8 mouse cellular contexts compared by ENCODE assay signal in genomic region chr2:11710101-11710500, GRCm38 (mm10). TPM values are rescaled to one million over a fixed set of nuclear protein-coding genes. Genes with fewer than 3 reads are reported as not detected.
DNase-seq lines count a peak whose midpoint lies in the region; ATAC-seq and TF ChIP-seq lines count a peak whose summit lies in the region.
"Not testable (repeated sequence)": the region's sequence is repeated elsewhere in the genome, so short reads cannot be mapped to it uniquely, and the experiment has no call there.

No protein-coding gene starts in this region.

- in situ Hi-C loops in CH12.LX (cut with MboI; ENCODE audit: low pct_ligation_motif_present, low pct_unique_long_range_greater_than_20kb, low sequenced_read_pairs): loop anchor here (25.0 kb wide), 1 partner anchor 373 kb away; no protein-coding TSS in a partner anchor

- 53% methylated on average over 4 of the region's 4 CpGs for WGBS in embryonic facial prominence, embryonic 11.5 days
- 57% methylated on average over 4 of the region's 4 CpGs for WGBS in hindbrain, embryonic 10.5 days
- 44% methylated on average over 4 of the region's 4 CpGs for WGBS in lung, embryonic 14.5 days

- not testable (repeated sequence) for H3K4me2 ChIP-seq in CH12.LX (ENCODE audit: insufficient read depth, low read depth, poor library complexity, severe bottlenecking); embryonic facial prominence, embryonic 11.5 days (ENCODE audit: low read depth, low read length); lung, embryonic 14.5 days

- not testable (repeated sequence) for TF ChIP-seq EP300 in CH12.LX (IDR thresholded peaks at IDR 0.05; ENCODE audit: low read length)

- not testable (repeated sequence) for ATAC-seq in embryonic facial prominence, embryonic 11.5 days (replicated peaks; ENCODE audit: insufficient number of reproducible peaks, low FRiP score, low TSS enrichment, low read depth); lung, embryonic 14.5 days (ENCODE audit: insufficient read depth)

- TF ChIP-seq CTCF in CH12.LX (conservative IDR thresholded peaks at IDR 0.05 in 1 of 2, IDR thresholded peaks at IDR 0.05 in 1 of 2; ENCODE audit: low read depth in 2 of 2, low read length in 2 of 2): peak; percentile 45 to 70
- TF ChIP-seq CTCF in lung, embryonic 14.5 days (IDR thresholded peaks at IDR 0.05; ENCODE audit: low read depth): peak; percentile 42

- not testable (repeated sequence) for H3K79me2 ChIP-seq in CH12.LX (replicated peaks; ENCODE audit: control insufficient read depth, extremely low read depth, insufficient read depth, poor library complexity, severe bottlenecking)

- dilution Hi-C loops in CH12.LX (cut with MboI; ENCODE audit: extremely low pct_ligation_motif_present, extremely low pct_unique_long_range_greater_than_20kb, low sequenced_read_pairs): not testable (repeated sequence)

- H3K27ac ChIP-seq in CH12.LX (ENCODE audit: insufficient read depth, low read depth); embryonic facial prominence, embryonic 11.5 days (replicated peaks; ENCODE audit: low read depth, low read length); hindbrain, embryonic 10.5 days; lung, embryonic 14.5 days (ENCODE audit: low read depth): not testable (repeated sequence)

- peak; percentile 40 for TF ChIP-seq RAD21 in CH12.LX (IDR thresholded peaks at IDR 0.05; ENCODE audit: low read depth, low read length)

- H3K36me3 ChIP-seq in CH12.LX (replicated peaks in 1 of 2; ENCODE audit: control insufficient read depth in 1 of 2, insufficient read depth in 1 of 2, low read length in 1 of 2): peaks cover 0 to 39% of the 10 kb centered on the region in 2 experiments
- H3K36me3 ChIP-seq in embryonic facial prominence, embryonic 11.5 days (replicated peaks; ENCODE audit: control insufficient read depth, insufficient read depth, low read depth, low read length); hindbrain, embryonic 10.5 days; lung, embryonic 14.5 days (ENCODE audit: insufficient read depth): not testable (repeated sequence)

- H3K9me3 ChIP-seq in CH12.LX (replicated peaks; ENCODE audit: low read length); embryonic facial prominence, embryonic 11.5 days (replicated peaks; ENCODE audit: control insufficient read depth, low read length); hindbrain, embryonic 10.5 days; lung, embryonic 14.5 days (ENCODE audit: low read depth, low read length): not testable (repeated sequence)

- not testable (repeated sequence) for H3K9ac ChIP-seq in CH12.LX (ENCODE audit: insufficient read depth, low read depth); embryonic facial prominence, embryonic 11.5 days (replicated peaks; ENCODE audit: low read length); lung, embryonic 14.5 days

- H3K27me3 ChIP-seq in CH12.LX (replicated peaks); embryonic facial prominence, embryonic 11.5 days (ENCODE audit: control insufficient read depth, insufficient read depth, low read length); lung, embryonic 14.5 days (ENCODE audit: insufficient read depth, low read length): not testable (repeated sequence)
- H3K27me3 ChIP-seq in hindbrain, embryonic 10.5 days (ENCODE audit: insufficient read depth, poor library complexity, severe bottlenecking): peaks cover 39% of the 10 kb centered on the region

- peaks cover 4 to 56% of the 10 kb centered on the region in 2 experiments; a peak in 3 of 4 replicates for H3K4me1 ChIP-seq in CH12.LX (ENCODE audit: control insufficient read depth in 1 of 2, insufficient read depth in 2 of 2)
- H3K4me1 ChIP-seq in embryonic facial prominence, embryonic 11.5 days (ENCODE audit: control insufficient read depth, insufficient read depth, low read length); lung, embryonic 14.5 days (ENCODE audit: insufficient read depth): not testable (repeated sequence)
- H3K4me1 ChIP-seq in hindbrain, embryonic 10.5 days (replicated peaks): peaks cover 14% of the 10 kb centered on the region

- not testable (repeated sequence) for H3K4me3 ChIP-seq in CH12.LX (replicated peaks in 1 of 3; ENCODE audit: low read depth in 2 of 3, low read length in 2 of 3, poor library complexity in 1 of 3); embryonic facial prominence, embryonic 11.5 days (ENCODE audit: low read depth, low read length); hindbrain, embryonic 10.5 days; lung, embryonic 14.5 days (ENCODE audit: low read depth, low read length)

- TF ChIP-seq POLR2A in CH12.LX (IDR thresholded peaks at IDR 0.05; ENCODE audit: low read depth, low read length): not testable (repeated sequence)

- peak; percentile 62 for DNase-seq in CH12.LX (ENCODE audit: extremely low read depth)
- peak; percentile 39 for DNase-seq in adrenal gland, postnatal 25 days
- peak; percentile 44 for DNase-seq in embryonic facial prominence, embryonic 11.5 days (ENCODE audit: low spot score)
- peak; percentile 21 for DNase-seq in hindbrain, embryonic 10.5 days (ENCODE audit: low spot score)
- peak; percentile 44 to 81 for DNase-seq in kidney, postnatal 36 days
- DNase-seq in lung, embryonic 14.5 days: peak; percentile 77
- peak; percentile 34 for DNase-seq in retina, postnatal 1 day
- DNase-seq in thymus, postnatal 25 days: peak; percentile 39

TF ChIP-seq in CH12.LX, 34 proteins besides CTCF, POLR2A, EP300 and RAD21:
- TF ChIP-seq SMC3 (IDR thresholded peaks at IDR 0.05; ENCODE audit: low read depth, low read length): peak; percentile 68

RNA-seq across cellular contexts. Expression of gene Il15ra, which starts 5.0 kb away (rescaled TPM):
- total RNA-seq in CH12.LX (2012; rRNA removed) (14.4 and 15.1 TPM in 2 replicates), CH12.LX (2014; rRNA removed) (12.6 and 14.0 TPM in 2 replicates)
- 16.6 and 19.4 TPM in 2 replicates for polyA plus RNA-seq in CH12.LX (2012; ENCODE audit: insufficient read length, low read depth)
- 16.3 and 27.1 TPM in 2 replicates for total RNA-seq in adrenal gland, postnatal 25 days (2021)
- 0.28 and 0.29 TPM in 2 replicates for polyA plus RNA-seq in embryonic facial prominence, embryonic 11.5 days (2014; fragmentation: Nextera tagmentation; extraction: Ambion mirVana)
- 0.35 and 0.51 TPM in 2 replicates for polyA plus RNA-seq in hindbrain, embryonic 10.5 days (2016; fragmentation: Nextera tagmentation; extraction: Ambion mirVana)
- polyA plus RNA-seq in lung, embryonic 14.5 days (2014; fragmentation: Nextera tagmentation; extraction: Ambion mirVana): 1.6 and 2.2 TPM in 2 replicates

Comparison
In these comparisons a context has a peak if more than half of its experiments do, and no peak if none do; other contexts are left out.
1. DNase-seq: peak in every context shown above with its lines; median percentile 77 in lung, embryonic 14.5 days; 62 in kidney, postnatal 36 days; 62 in CH12.LX; 44 in embryonic facial prominence, embryonic 11.5 days; 39 in adrenal gland, postnatal 25 days; 39 in thymus, postnatal 25 days; 34 in retina, postnatal 1 day; 21 in hindbrain, embryonic 10.5 days.